Mouse (Mus musculus) liver, embryonic 14.5 days (tissue): ENCODE results near the gene Mrpl21. TPM values are rescaled to one million over a fixed set of nuclear protein-coding genes. Genes with fewer than 3 reads are reported as not detected.

Source experiments
- ATAC-seq: fragments of 200-750 bp; cut with Nextera tagmentation; 2 replicates; pipeline ENCODE4 v1.8.0; 2017; ENCODE audit warnings: moderate number of reproducible peaks, mild to moderate bottlenecking, moderate library complexity; ENCODE audit not compliant: insufficient read depth
- DNase-seq, 3 experiments: peaks; one replicate each; pipeline ENCODE4 v3.0.0-alpha.2; 2012 to 2013; ENCODE audit warnings: low read depth in 3 of 3, low spot score in 3 of 3
- H3K27ac ChIP-seq: fragments of 300-500 bp; sonication (generic); 2 replicates; pipeline ENCODE4 v1.5.1; 2014; ENCODE audit warnings: moderate library complexity, mild to moderate bottlenecking, control low read depth, inconsistent platforms
- H3K27me3 ChIP-seq: fragments of 300-500 bp; sonication (generic); 2 replicates; pipeline ENCODE4 v1.6.1; 2014; ENCODE audit warnings: mild to moderate bottlenecking, low read length, moderate library complexity; ENCODE audit not compliant: control insufficient read depth, insufficient read depth
- H3K36me3 ChIP-seq: fragments of 300-500 bp; sonication (generic); replicated peaks from 2 replicates; pipeline ENCODE4 v1.6.1; 2014; ENCODE audit warnings: low read depth; ENCODE audit not compliant: control insufficient read depth, insufficient read depth
- H3K4me1 ChIP-seq, 2 experiments: fragments of 200-500 bp in 1 of 2; fragments of 300-500 bp in 1 of 2; sonication (generic) in 1 of 2; replicated peaks; 2 replicates each; pipeline ENCODE4 v1.6.1; 2012 to 2014; ENCODE audit warnings: antibody characterized with exemption in 1 of 2, inconsistent platforms in 1 of 2, low read length in 1 of 2; ENCODE audit not compliant: control insufficient read depth in 2 of 2, insufficient read depth in 2 of 2
- H3K4me2 ChIP-seq: fragments of 300-500 bp; sonication (generic); 2 replicates; pipeline ENCODE4 v1.6.1; 2014; ENCODE audit warnings: low read depth, mild to moderate bottlenecking, control low read depth, moderate library complexity
- H3K4me3 ChIP-seq, 2 experiments: fragments of 200-500 bp in 1 of 2; fragments of 300-500 bp in 1 of 2; sonication (generic) in 1 of 2; 2 replicates each; pipeline ENCODE4 v1.5.1; 2012 to 2014; ENCODE audit warnings: low read depth in 2 of 2, low read length in 2 of 2, mild to moderate bottlenecking in 2 of 2, control low read depth in 1 of 2, inconsistent platforms in 1 of 2, moderate library complexity in 1 of 2; ENCODE audit not compliant: insufficient read depth in 1 of 2
- H3K9ac ChIP-seq: fragments of 300-500 bp; sonication (generic); replicated peaks from 2 replicates; pipeline ENCODE4 v1.6.1; 2014; ENCODE audit warnings: mild to moderate bottlenecking, control low read depth, moderate library complexity
- H3K9me3 ChIP-seq: fragments of 300-500 bp; sonication (generic); 2 replicates; pipeline ENCODE4 v1.6.1; 2016; ENCODE audit warnings: low read length, mixed read lengths; ENCODE audit not compliant: control insufficient read depth
- CTCF ChIP-seq: IDR thresholded peaks from 2 replicates; pipeline ENCODE4 v1.5.1; 2016; ENCODE audit warnings: antibody characterized with exemption, low read depth, control low read depth
- EP300 ChIP-seq: IDR thresholded peaks from 2 replicates; pipeline ENCODE4 v1.6.1; 2016; ENCODE audit warnings: antibody characterized with exemption, low read depth
- WGBS: fragments of 180-500 bp; shearing (Covaris S2); extraction: QIAGEN DNeasy Blood & Tissue Kit; methylation state at CpG from one replicate; pipeline ENCODE4 v1.1.7; 2014; ENCODE audit not compliant: insufficient replicate concordance; 5-methylcytosine and 5-hydroxymethylcytosine counted together
- polyA plus RNA-seq, 2 experiments: library from polyadenylated mRNA; depleted of rRNA in 1 of 2; stranded (reverse) in 1 of 2; unstranded in 1 of 2; fragments of >200 nt; fragmentation: Nextera tagmentation in 1 of 2; extraction: Ambion mirVana in 1 of 2; gene quantifications; 2 replicates each; pipeline versions ENCODE4 v1.2.1 to v1.2.3; 2012 to 2014

Gene Mrpl21
- polyA plus RNA-seq, 2 experiments: 36.2 to 67.9 TPM

DNA sequence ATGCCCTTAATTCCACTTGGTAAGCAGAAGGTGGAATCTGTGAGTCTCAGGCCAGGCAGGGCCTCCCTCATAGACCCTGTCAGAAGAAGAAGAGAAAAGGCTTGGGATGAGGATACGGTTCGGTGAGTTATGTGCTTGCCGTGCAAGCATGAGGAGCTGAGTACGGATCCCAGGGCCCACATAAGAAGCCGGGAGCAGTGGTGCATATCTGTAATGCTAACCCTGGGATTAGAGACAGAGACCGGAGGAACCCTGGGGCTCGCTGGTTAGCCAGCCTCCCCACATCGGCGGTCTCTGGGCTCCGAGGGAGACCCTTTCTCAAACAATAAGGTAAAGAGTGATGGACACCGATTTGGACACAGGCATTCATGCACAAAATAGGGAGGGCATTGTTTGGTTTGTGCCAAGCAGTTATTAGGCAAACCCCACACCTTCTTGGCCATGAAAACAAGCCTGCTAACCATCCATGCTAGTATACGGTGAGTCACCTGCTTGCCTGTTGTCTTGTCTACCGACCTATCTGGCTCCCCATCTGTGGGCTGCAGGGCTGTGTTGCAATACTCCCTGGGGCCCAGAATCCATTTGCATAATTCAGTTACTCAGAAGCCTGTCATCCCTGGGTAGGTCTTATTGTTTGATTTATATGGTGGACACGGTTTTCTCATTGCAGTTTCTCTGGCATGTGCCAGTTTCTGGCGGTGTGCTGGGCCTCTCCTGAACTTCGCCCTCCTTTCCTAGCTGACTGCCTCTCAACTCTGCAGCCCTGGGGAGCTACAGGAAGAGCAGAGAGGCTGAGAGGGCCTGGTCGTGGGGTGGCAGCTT lies 51.2 kb downstream of the Mrpl21 start:
- TF ChIP-seq CTCF: no peak
- TF ChIP-seq EP300: peak; percentile 21; the same call in 1 of the 2 replicates
- Histone ChIP-seq H3K4me2 (peak overlapping the region; percentile 51), H3K36me3 (no peaks in the 10 kb centered on the region), H3K27ac (peak overlapping the region; percentile 26), H3K4me3 (no peak overlapping the region), H3K9me3 (no peaks in the 10 kb centered on the region), H3K9ac (peak overlapping the region; percentile 2; the same call in 1 of the 2 replicates), H3K27me3 (no peaks in the 10 kb centered on the region), H3K4me1 (peaks cover 21 to 35% of the 10 kb centered on the region in 2 experiments)
- ATAC-seq: peak; percentile 67
- no peak for DNase-seq
- 53% methylated on average over 17 of the region's 17 CpGs for WGBS

GRCm38 (mm10) chr19:3334550-3334949 lies 51.8 kb downstream of the Mrpl21 start:
- Histone ChIP-seq H3K4me1 (peaks cover 21 to 32% of the 10 kb centered on the region in 2 experiments), H3K9ac (peak overlapping the region; percentile 2; the same call in 1 of the 2 replicates)
- no peak for DNase-seq

DNA sequence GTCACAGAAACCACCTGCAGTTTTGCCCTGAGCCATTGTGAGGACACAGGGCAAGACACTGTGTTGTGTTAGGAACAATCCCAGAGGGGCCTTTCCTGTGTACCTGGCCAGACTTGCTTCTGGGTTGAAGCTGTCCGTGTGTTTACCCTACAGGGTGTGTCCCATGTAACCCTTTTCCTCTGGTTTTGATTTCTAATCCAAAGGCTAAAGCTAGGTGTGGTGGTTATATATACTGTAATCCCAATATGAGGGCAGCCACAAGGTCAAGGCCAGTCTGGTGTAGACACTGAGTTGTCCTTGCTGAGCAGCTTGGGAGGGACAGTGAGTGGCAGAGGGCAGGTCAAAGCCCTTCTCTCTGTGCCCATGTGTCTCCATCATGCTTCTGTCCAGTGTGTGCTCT lies 53.2 kb downstream of the Mrpl21 start:
- no peak overlapping the region for H3K4me3 ChIP-seq
- no peaks in the 10 kb centered on the region for H3K27me3 ChIP-seq
- 64% methylated on average over 1 of the region's 1 CpGs for WGBS
- H3K4me2 ChIP-seq: no peak overlapping the region
- no peak for ATAC-seq
- no peak overlapping the region for H3K27ac ChIP-seq
- no peak for DNase-seq
- H3K36me3 ChIP-seq: no peaks in the 10 kb centered on the region
- TF ChIP-seq EP300 (no peak), CTCF (no peak)
- H3K4me1 ChIP-seq: peaks cover 21 to 25% of the 10 kb centered on the region in 2 experiments
- no peak overlapping the region for H3K9ac ChIP-seq
- H3K9me3 ChIP-seq: no peaks in the 10 kb centered on the region

More at GRCm38 (mm10) chr19:3334550-3334949, 51.8 kb downstream of the Mrpl21 start:
- H3K4me3 ChIP-seq: no peak overlapping the region
- no peaks in the 10 kb centered on the region for H3K27me3 ChIP-seq
- peak overlapping the region; percentile 26 for H3K27ac ChIP-seq
- no peaks in the 10 kb centered on the region for H3K9me3 ChIP-seq
- no peaks in the 10 kb centered on the region for H3K36me3 ChIP-seq
- no peak for TF ChIP-seq EP300
- TF ChIP-seq CTCF: no peak
- WGBS: 12% methylated on average over 4 of the region's 4 CpGs
- H3K4me2 ChIP-seq: peak overlapping the region; percentile 51
- ATAC-seq: peak; percentile 78

DNA sequence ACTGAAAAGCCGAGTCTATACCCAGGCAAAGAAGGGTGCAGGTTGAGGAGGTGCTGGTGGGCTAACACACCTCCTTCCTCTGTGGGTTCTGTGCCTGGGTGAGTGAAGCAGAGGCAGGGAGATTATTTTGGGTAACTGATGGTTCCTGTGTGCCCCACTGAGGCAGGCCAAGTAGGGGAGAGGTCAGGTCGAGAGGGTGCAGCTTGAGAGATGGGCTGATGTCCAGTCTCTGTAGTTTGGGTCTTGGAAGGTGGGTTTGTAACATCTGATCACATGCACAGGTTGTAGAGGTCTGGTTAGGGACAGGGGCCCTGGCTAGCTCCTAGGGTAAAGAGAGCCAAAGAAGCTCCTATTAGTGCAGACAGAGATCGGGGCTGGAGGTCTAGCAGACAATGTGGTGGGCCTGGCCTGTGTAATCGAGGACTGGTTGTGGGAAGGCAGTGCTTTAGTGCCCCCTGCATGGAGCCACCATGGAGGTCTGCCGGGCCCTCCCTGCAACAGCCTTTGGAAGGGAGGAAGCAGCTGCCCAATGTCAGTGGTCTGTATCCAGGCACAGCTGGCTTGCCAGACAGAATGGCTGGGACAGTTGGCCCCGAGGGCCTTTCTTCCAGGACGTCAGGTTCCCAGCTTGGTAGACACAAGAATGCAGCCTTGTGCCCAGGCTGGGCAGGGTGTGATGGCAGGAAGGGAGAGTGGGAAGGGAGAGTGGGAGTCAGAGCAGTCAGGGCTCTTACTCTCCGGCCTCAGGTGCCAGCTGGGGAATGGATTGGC lies 54.0 kb downstream of the Mrpl21 start:
- DNase-seq (no peak), ATAC-seq (no peak)
- no peaks in the 10 kb centered on the region for H3K27me3 ChIP-seq
- H3K4me3 ChIP-seq: no peak overlapping the region
- no peak for TF ChIP-seq CTCF
- TF ChIP-seq EP300: no peak
- H3K27ac ChIP-seq: no peak overlapping the region
- no peak overlapping the region for H3K9ac ChIP-seq
- WGBS: 67% methylated on average over 8 of the region's 8 CpGs
- H3K9me3 ChIP-seq: no peaks in the 10 kb centered on the region
- H3K36me3 ChIP-seq: no peaks in the 10 kb centered on the region
- H3K4me2 ChIP-seq: no peak overlapping the region
- peaks cover 21 to 25% of the 10 kb centered on the region in 2 experiments for H3K4me1 ChIP-seq

- no peaks in the 10 kb centered on the region for H3K9me3 ChIP-seq
- H3K27me3 ChIP-seq: no peaks in the 10 kb centered on the region
- ATAC-seq (no peak), DNase-seq (no peak)
- no peak overlapping the region for H3K27ac ChIP-seq
- no peak overlapping the region for H3K9ac ChIP-seq
- no peak for TF ChIP-seq EP300
- no peaks in the 10 kb centered on the region for H3K36me3 ChIP-seq
- no peak overlapping the region for H3K4me2 ChIP-seq
- peaks cover 8 to 11% of the 10 kb centered on the region in 2 experiments for H3K4me1 ChIP-seq
- no peak overlapping the region for H3K4me3 ChIP-seq
- 67% methylated on average over 8 of the region's 8 CpGs for WGBS
Observed at GRCm38 (mm10) chr19:3339187-3339586, 56.5 kb downstream of the Mrpl21 start.
